Mouse (Mus musculus) cerebellum, postnatal 36 days (tissue): ENCODE measurements at regions not wholly inside any gene's neighbourhood (a gene's known extent, or its start where the extent isn't known, plus 50 kb on each side); places are given as distances from the start of the nearest gene placed in this dataset.

Source experiments
- DNase-seq, 2 experiments: peaks; one replicate each; pipeline ENCODE4 v3.0.0; 2021 to 2022; ENCODE audit warnings: mixed read lengths in 2 of 2

GRCm38 (mm10) chr5:51752024-51752423 lies 184.5 kb upstream of the Ppargc1a start:
- no peak for DNase-seq

GRCm38 (mm10) chr5:51750456-51750855 lies 182.9 kb upstream of the Ppargc1a start:
- no peak for DNase-seq

DNA sequence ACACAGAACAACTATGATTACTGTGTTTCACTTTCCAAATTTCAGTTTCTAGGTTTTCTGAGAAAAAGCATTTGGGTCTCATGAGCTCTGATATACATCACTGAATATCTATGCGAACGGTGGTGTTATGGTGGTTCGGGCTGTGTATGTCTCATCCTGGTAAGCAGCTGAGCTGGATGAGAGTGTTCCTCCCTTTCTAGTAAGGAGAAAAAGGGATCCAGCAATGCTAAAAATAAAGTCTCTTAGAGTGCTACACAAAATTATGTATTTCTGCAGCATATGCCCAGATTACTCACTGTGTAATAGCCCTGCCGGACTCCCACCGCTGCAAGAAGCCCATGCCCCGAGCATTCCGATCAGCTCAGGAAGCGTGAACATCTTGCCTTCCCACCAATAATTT lies 173.4 kb upstream of the Ppargc1a start:
- no peak for DNase-seq

GRCm38 (mm10) chr5:51730241-51730640 lies 162.7 kb upstream of the Ppargc1a start:
- DNase-seq, result no peak

DNA sequence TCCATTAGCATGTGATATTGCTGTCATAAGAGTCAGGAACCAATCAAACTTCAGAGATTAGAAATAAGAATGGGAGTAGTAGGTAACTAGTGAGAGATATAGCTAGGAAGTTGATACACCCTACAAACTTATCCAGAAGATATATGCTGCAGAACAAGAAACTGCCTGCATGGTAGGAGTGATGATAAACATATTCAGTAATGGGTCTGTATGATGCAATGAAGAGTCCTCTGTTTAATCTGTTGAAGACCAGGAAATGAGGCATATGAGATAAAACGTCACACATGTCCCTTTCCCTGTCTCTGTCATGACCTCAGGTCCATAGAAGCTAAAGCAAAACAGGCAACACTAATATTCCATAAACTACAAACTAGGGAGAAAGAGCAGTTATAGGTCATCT lies 162.2 kb upstream of the Ppargc1a start:
- DNase-seq, result no peak

GRCm38 (mm10) chr5:51726762-51727161 lies 159.2 kb upstream of the Ppargc1a start:
- DNase-seq, result no peak

DNA sequence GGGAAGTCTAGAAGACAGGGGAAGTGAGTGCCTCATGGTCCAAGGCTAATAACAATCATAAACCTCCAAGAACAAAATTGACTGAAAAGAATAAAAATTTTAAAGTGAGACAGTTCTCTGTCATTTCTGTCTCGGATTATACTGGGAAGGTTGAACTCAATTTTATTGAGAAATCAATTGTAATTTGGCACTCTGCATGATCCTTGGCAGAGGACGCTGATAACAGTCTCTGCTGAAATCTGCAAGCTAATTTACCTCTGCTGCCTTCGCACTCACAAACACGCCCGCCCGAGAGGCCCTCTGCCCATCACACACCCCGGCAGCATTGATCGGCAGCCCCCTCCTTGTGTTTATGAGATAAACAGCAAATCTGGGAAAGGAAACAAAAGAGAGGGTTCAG lies 151.4 kb upstream of the Ppargc1a start:
- no peak for DNase-seq

DNA sequence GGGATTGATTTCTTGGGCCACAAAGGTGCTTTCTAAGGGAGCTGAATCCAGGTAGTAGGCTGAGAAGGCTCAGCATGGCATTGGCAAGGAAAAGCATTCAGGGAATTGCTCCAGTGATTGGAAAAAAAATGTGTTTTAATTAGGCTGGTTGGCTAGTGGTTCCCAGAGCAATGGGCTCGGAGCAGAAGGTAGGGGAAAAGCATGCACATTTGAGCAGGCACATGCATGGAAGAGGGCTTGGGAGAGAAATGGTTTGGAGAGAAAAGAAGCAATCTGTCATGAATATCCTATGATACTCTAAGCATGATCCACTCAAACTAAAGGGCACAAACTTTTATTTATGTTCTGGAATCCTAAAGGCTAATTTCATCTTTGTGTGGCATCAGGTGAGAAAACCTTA lies 150.9 kb upstream of the Ppargc1a start:
- DNase-seq, result no peak

GRCm38 (mm10) chr5:51711860-51712560 lies 144.5 kb upstream of the Ppargc1a start:
- DNase-seq, result no peak

DNA sequence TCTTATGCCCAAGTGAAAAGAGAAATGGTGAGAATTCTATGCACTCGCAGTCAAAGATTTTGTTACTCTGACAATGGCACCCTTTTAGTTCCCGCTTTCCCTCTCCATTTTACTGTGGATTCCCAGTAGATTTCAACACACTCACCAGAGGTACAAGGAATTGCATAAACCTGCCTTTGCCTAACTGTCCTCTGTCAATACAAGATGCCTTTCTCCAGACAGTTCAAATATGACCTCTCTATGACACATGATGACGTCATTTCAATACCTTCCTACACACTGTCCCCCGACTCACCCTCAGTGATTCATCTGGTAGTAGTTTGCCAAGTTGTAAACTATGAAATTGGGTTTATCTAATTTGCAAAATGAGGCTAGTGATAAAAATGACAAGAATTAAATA lies 143.1 kb upstream of the Ppargc1a start:
- DNase-seq, result no peak

- no peak for DNase-seq
Observed at GRCm38 (mm10) chr5:51709447-51709991, 142.0 kb upstream of the Ppargc1a start.

DNA sequence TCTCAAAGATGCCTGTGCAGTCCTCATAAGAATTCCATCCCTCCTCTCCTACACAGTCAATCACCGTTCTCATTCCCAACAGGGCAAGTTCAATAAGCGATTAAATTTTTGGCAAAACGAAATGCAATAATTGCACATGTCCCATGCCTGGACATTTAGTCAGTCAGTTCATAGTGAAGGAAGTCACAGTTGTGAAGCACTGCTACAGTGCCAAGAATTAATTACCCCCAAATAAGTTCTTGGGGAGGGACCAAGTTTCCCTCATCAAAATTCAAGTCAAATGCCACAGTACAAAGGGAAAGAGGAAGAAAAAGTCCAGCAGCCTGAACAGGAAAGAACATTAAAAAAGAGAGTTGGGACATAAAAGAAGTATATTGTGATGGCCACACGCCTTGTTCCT lies 112.4 kb upstream of the Ppargc1a start:
- DNase-seq, result no peak

GRCm38 (mm10) chr5:51671190-51671589 lies 103.7 kb upstream of the Ppargc1a start:
- DNase-seq, result no peak

GRCm38 (mm10) chr5:51665241-51665640 lies 97.7 kb upstream of the Ppargc1a start:
- DNase-seq, result no peak

- DNase-seq, result no peak
Observed at GRCm38 (mm10) chr5:51658232-51658896, 90.8 kb upstream of the Ppargc1a start.

DNA sequence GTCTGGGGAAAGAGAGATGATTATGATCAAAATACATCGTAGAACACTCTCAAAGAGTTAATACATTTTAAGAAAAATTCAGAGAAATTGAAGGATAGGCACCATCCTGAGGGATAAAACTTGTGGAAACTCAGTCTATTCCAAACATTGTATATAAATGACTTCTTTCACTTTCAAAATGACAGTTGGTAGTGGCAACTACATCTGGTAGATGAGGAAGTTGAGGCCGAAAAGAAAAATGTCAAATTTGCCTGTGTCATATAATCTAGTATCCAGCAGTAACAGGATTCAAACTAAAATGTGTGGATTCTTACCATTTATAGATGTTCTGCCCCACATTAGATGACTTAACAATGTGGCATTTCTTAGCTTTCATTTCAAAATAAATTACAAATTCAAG lies 86.0 kb upstream of the Ppargc1a start:
- no peak for DNase-seq

DNA sequence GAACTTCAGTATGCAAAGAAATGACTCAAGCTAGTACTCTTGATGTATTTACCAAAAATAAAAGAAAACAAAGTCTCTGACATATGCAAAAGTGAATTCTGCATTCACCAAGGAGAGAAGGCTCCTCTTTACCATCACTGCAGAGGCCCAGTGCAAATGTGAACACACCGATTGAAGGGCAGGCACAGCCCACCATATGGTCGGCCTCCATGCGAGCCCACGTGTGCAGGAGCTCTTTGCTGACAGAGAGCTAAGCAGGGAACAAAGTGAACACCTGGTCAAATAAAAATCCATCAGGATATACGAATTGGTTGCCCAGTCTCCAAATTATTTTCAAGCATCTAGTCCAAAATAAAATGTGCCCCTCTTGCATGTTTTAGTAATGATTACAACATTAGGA lies 56.9 kb upstream of the Ppargc1a start:
- DNase-seq, result peak in 1 of 2 experiments; percentile 13
